Comparison of ENCODE assay signal across 26 mouse cellular contexts in the genomic region with DNA sequence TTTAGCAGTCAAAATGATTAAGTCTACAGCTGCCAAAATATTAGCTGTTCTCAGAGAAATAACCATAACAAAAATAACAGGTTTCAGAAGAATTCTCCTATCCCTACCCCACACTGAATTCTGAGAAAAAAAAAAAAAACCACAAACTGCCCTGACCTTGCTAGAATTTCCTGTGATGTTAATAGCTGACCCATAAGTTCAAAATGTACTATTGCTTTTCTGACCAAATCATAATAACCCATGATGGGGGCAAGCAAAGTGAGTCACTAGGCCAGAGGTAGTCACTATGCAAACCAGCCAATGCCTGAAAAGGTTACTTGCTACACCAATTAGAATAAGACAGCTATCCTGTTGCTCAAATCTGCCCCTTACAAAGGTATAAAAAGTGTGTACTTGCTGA. TPM values are rescaled to one million over a fixed set of nuclear protein-coding genes. Genes with fewer than 3 reads are reported as not detected.
A peak's percentile ranks its signal among the peaks of the same experiment; 100 is the strongest.
DNase-seq lines count a peak whose midpoint lies in the region; ATAC-seq and TF ChIP-seq lines count a peak whose summit lies in the region.
"Had no signal": no experiment of that assay in that cellular context is flagged by ENCODE, and none has a peak within 500 bp of the region (broad histone marks: within the 10 kb centered on the region; RNA-seq: fewer than 3 reads in every experiment).

No protein-coding gene starts in this region.

- no peaks in the 10 kb centered on the region for H3K9me3 ChIP-seq in heart, embryonic 11.5 days (replicated peaks; ENCODE audit: control insufficient read depth, low read length)
- H3K9me3 ChIP-seq: embryonic facial prominence, embryonic 10.5 days; embryonic facial prominence, embryonic 12.5 days; forebrain, embryonic 13.5 days; forebrain, embryonic 15.5 days; G1E had no signal

- TF ChIP-seq POLR2A in embryonic fibroblast, embryonic 13.5 days (IDR thresholded peaks at IDR 0.05; ENCODE audit: low read depth, low read length), result no peak

- ATAC-seq in heart, embryonic 11.5 days (replicated peaks; ENCODE audit: insufficient number of reproducible peaks, low FRiP score, low TSS enrichment), result no peak
- ATAC-seq: activated CD4-positive, CD25-positive, alpha-beta regulatory T cell, adult 4 months; CD4-positive, CD25-positive, alpha-beta regulatory T cell, adult 4 months; forebrain, embryonic 13.5 days; forebrain, embryonic 15.5 days; forebrain, postnatal 0 days; Patski had no signal

- peak; percentile 23 for DNase-seq in heart, adult 11 months
- peak; percentile 61 for DNase-seq in 416B (ENCODE audit: low read depth)
- DNase-seq in left cerebral cortex, adult 18-20 months (ENCODE audit: low spot score in 2 of 2), result no peak
- no peak for DNase-seq in liver
- DNase-seq: adrenal gland, adult 8-10 months; adrenal gland, postnatal 14 days; adrenal gland, postnatal 36 days; B cell, adult 2 months; cerebellum, adult 11-12 months; cerebellum, adult 2 months; cerebellum, adult 9-10 months; cerebellum, postnatal 10 days; cerebellum, postnatal 25 days; forebrain, postnatal 0 days had no signal

- no peak overlapping the region for H3K9ac ChIP-seq in heart, embryonic 11.5 days (ENCODE audit: low read depth, low read length)
- H3K9ac ChIP-seq: embryonic facial prominence, embryonic 12.5 days; forebrain, embryonic 13.5 days; forebrain, embryonic 15.5 days; forebrain, postnatal 0 days had no signal

- H3K27me3 ChIP-seq in heart, embryonic 11.5 days (ENCODE audit: control insufficient read depth, insufficient read depth, low read length), result no peaks in the 10 kb centered on the region
- H3K27me3 ChIP-seq: CH12.LX; embryonic facial prominence, embryonic 12.5 days; forebrain, embryonic 13.5 days; forebrain, embryonic 15.5 days; Patski had no signal

- H3K27ac ChIP-seq in heart, embryonic 11.5 days (ENCODE audit: low read depth, low read length), result no peak overlapping the region
- peak overlapping the region; percentile 41; the same call in 1 of the 2 replicates for H3K27ac ChIP-seq in embryonic fibroblast, embryonic 13.5 days (ENCODE audit: insufficient read depth, low read length)
- H3K27ac ChIP-seq: embryonic facial prominence, embryonic 10.5 days; embryonic facial prominence, embryonic 12.5 days; forebrain, embryonic 13.5 days; forebrain, embryonic 15.5 days had no signal

- H3K36me3 ChIP-seq in heart, embryonic 11.5 days (ENCODE audit: control insufficient read depth, insufficient read depth, low read length), result no peaks in the 10 kb centered on the region
- H3K36me3 ChIP-seq: embryonic facial prominence, embryonic 10.5 days; embryonic facial prominence, embryonic 12.5 days; forebrain, embryonic 15.5 days; G1E had no signal

- no peaks in the 10 kb centered on the region for H3K4me1 ChIP-seq in heart, embryonic 11.5 days (ENCODE audit: control insufficient read depth, insufficient read depth, low read length)
- peaks cover 2% of the 10 kb centered on the region; the same call in 1 of the 2 replicates for H3K4me1 ChIP-seq in embryonic fibroblast, embryonic 13.5 days (ENCODE audit: control insufficient read depth, insufficient read depth, low read length)
- H3K4me1 ChIP-seq: embryonic facial prominence, embryonic 10.5 days; embryonic facial prominence, embryonic 12.5 days; forebrain, embryonic 13.5 days; forebrain, embryonic 15.5 days had no signal

- no peak overlapping the region for H3K4me3 ChIP-seq in heart, embryonic 11.5 days (ENCODE audit: low read depth, low read length)
- H3K4me3 ChIP-seq in embryonic fibroblast, embryonic 13.5 days (ENCODE audit: insufficient read depth, low read length), result no peak overlapping the region
- H3K4me3 ChIP-seq: embryonic facial prominence, embryonic 10.5 days; embryonic facial prominence, embryonic 12.5 days; erythroblast, embryonic 14.5 days; forebrain, embryonic 13.5 days; forebrain, embryonic 15.5 days had no signal

- H3K4me2 ChIP-seq in heart, embryonic 11.5 days, result no peak overlapping the region
- H3K4me2 ChIP-seq: embryonic facial prominence, embryonic 12.5 days; forebrain, embryonic 13.5 days; forebrain, embryonic 15.5 days had no signal

- TF ChIP-seq CTCF in embryonic fibroblast, embryonic 13.5 days (IDR thresholded peaks at IDR 0.05; ENCODE audit: borderline replicate concordance, insufficient read depth, low read length), result no peak

RNA-seq across cellular contexts. Expression of gene Cpe, which starts 14.6 kb away (rescaled TPM):
- polyA plus RNA-seq in heart, embryonic 11.5 days (2014; fragmentation: Nextera tagmentation; extraction: Ambion mirVana), result 116 and 122 TPM in 2 replicates
- 511 and 923 TPM in 2 replicates for polyA plus RNA-seq in embryonic fibroblast, embryonic 13.5 days (2011; ENCODE audit: insufficient read length, low read depth, missing spikeins)
- 1,000 to 10,000 TPM; 1,840 to 1,955 TPM for total RNA-seq in left cerebral cortex, adult 18-20 months (2021)
- polyA plus RNA-seq: erythroblast, embryonic 14.5 days; G1E had no signal

RNA-seq across cellular contexts. Expression of gene Msmo1, which starts 26.1 kb away (rescaled TPM):
- polyA plus RNA-seq in heart, embryonic 11.5 days (2014; fragmentation: Nextera tagmentation; extraction: Ambion mirVana), result 81.2 and 86.9 TPM in 2 replicates
- 134 and 203 TPM in 2 replicates for polyA plus RNA-seq in embryonic fibroblast, embryonic 13.5 days (2011; ENCODE audit: insufficient read length, low read depth, missing spikeins)
- total RNA-seq in left cerebral cortex, adult 18-20 months (2021), result 100 to 1,000 TPM in 1 of 2 experiments, 10 to 100 TPM in 1; 93.9 to 121 TPM

Comparison
In these comparisons a context has a peak if more than half of its experiments do, and no peak if none do; other contexts are left out.
1. DNase-seq: peak in heart, adult 11 months (single experiment) and 416B (single experiment); none in left cerebral cortex, adult 18-20 months (0 of 2) and liver (single experiment).